Mouse (Mus musculus) left cerebral cortex, postnatal 14 days (tissue): ENCODE data around the gene Eng. TPM values are rescaled to one million over a fixed set of nuclear protein-coding genes. Genes with fewer than 3 reads are reported as not detected.

Experiments used
- DNase-seq, 2 experiments: peaks; one replicate each; pipeline ENCODE4 v3.0.0; 2021 to 2022; ENCODE audit warnings: low spot score in 2 of 2, mixed read lengths in 1 of 2
- intact Hi-C: fragments of 180-260 bp; cut with DNase I; formaldehyde crosslinking; loops from one replicate; pipeline ENCODE4 v1.15.1; 2025
- long read RNA-seq, 2 experiments: library from polyadenylated mRNA; stranded (forward); transcript quantifications; one replicate each; pipeline ENCODE4 v2.0.0; 2021
- total RNA-seq, 2 experiments: library from RNA; stranded (reverse); gene quantifications; 2 replicates each; pipeline ENCODE4 v1.2.3; 2021

Eng gene
- 10 to 100 TPM; 30.7 to 34.5 TPM for total RNA-seq
- long read RNA-seq, experiment 1, transcript Eng-205 (15 exons, 3,403 nt): minor isoform, 9 of 48 reads
- long read RNA-seq, experiment 1, transcript Eng-201 (15 exons, 3,422 nt): major isoform, 27 of 48 reads
- long read RNA-seq, experiment 1, partial matches to known transcripts: 11 of 48 reads
- long read RNA-seq, experiment 1, other reads (novel, unspliced or antisense): 1 of 48 reads
- long read RNA-seq, experiment 2, transcript Eng-201 (15 exons, 3,422 nt): major isoform, 38 of 57 reads
- long read RNA-seq, experiment 2, transcript Eng-205 (15 exons, 3,403 nt): minor isoform, 10 of 57 reads
- long read RNA-seq, experiment 2, partial matches to known transcripts: 8 of 57 reads
- long read RNA-seq, experiment 2, other reads (novel, unspliced or antisense): 1 of 57 reads

GRCm38 (mm10) chr2:32646379-32647056 lies at the start of gene Eng:
Eng (plus strand) TSS chr2:32646595.
- intact Hi-C loops: no loop called here
- no peak for DNase-seq

DNA sequence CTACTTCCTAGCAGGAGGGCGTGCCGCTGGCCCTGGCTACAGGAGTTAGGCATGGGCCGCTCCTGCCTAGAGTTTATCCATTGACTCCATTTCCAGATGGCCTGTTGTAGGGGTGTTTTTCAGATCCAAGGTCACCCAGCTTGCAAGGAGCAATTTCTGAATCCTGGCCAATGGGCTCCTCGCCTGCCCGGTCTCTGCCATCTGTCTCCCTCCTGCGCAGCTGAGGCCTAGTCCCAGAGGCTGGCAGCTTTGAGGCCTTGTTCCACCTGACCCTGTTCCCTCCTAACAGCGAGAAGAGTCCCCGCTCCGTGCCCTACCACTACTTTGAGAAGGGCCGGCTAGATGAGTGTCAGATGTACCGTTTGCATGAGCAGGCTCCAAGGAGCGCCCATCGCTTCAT lies 49.7 kb upstream of the Eng start:
- intact Hi-C loops: no loop called here
- DNase-seq: no peak

DNA sequence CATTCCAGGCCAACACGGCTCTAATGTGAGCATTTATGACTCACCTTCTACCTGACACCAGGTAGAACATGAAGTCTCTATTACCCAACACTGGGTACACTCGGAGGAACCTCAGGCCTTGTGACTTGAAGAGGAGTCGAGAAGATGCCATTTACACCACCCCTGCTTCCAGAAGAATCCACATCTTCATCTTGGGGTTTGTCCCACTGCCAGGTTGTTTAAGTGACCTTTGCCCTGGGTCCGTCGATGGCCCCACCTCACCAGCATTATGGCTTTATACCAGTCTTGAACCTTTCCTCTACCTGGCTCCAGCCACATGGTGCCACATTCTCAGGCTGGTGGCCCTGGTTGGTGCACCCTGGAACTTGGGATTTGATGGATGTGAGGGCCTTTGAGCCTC lies 49.1 kb upstream of the Eng start:
- no peak for DNase-seq
- intact Hi-C loops: no loop called here

DNA sequence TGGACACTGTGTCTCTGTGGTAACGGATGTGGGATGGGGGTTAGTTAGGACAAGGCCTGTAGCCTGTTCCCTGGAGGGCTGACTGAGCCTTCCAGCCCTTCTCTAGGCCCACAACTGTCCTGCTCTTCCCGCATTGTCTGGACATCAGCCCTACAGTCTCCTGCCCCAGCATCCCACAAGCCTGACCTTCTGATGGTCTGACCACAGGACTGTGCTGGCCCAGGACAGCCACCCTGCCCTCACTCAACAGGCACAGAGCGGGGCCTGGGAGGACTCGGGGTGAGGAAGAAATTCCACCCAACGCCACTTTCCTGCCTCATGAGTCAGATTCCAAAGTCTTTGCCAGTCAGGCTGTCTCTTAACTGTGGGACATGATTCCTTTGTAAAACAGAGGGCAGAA lies 48.7 kb upstream of the Eng start:
- no peak for DNase-seq
- intact Hi-C loops: no loop called here

GRCm38 (mm10) chr2:32598506-32598905 lies 47.9 kb upstream of the Eng start:
- no peak for DNase-seq

DNA sequence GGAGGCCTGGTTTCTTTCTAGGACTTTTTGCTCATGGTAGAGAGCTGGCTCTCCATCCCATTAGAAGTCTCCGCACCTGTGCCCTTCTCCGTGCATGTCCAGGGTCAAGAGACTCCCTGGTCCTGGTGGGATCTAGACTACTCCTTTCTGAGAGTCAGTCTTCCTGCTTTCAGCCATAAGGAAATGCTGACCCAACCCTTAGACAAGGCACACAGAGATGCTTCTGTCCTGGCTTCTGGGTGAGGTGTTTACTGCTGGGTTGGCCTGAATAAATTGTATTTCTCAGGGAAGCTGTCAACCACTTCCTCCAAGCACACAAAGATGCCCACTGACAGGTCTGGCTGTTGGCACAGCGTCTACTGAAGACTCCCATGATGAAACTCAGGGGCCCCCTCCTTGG lies 47.0 kb upstream of the Eng start, which contains the start of gene St6galnac6:
Gene St6galnac6 (plus strand): TSS at position 301 of the 400 bp plus-strand sequence.
- intact Hi-C loops: no loop called here
- DNase-seq: no peak

More at GRCm38 (mm10) chr2:32598506-32598905, 47.9 kb upstream of the Eng start:
- intact Hi-C loops: no loop called here

DNA sequence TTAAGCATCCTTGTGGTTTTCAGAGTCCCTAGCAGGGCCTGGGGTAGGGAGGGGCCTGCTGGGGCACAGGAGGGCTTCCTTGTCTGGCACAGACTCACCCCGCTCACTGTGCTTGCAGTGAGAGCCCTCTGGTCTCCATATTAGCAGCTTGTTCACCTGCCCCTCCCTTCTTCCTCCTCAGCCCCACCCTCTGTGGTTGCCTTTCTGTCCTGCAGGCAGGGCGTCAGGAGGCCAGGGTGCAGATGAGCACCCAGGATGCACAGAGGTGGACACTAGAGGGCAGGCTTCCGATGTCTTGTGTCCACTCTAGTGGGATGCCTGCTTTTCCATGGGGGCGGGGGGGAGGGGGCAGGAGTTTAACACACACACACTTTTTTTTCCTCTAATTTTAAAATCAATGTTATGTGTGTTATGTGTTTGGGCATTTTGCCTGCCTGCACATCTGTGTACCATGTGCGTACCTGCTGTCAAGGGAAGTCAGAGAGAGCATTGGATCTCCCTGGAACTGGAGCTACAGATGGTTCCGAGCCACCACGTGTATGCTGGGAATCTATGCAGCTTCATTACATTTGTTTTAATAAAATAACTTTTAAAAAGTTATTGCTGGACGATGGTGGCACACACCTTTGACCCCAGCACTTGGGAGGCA lies 44.9 kb upstream of the Eng start:
- intact Hi-C loops: loop anchor here (2.0 kb wide), 1 partner anchor 15 kb away; the partner anchor contains the start of gene St6galnac4
- DNase-seq: no peak

- DNase-seq: peak; percentile 93 to 94
- intact Hi-C loops: loop anchor here (2.0 kb wide), 1 partner anchor 16 kb away; the partner anchor contains the start of gene St6galnac4
These were observed 43.8 kb upstream of the Eng start for GRCm38 (mm10) chr2:32602600-32603054.

GRCm38 (mm10) chr2:32604631-32605030 lies 41.8 kb upstream of the Eng start:
- intact Hi-C loops: no loop called here
- DNase-seq: no peak

DNA sequence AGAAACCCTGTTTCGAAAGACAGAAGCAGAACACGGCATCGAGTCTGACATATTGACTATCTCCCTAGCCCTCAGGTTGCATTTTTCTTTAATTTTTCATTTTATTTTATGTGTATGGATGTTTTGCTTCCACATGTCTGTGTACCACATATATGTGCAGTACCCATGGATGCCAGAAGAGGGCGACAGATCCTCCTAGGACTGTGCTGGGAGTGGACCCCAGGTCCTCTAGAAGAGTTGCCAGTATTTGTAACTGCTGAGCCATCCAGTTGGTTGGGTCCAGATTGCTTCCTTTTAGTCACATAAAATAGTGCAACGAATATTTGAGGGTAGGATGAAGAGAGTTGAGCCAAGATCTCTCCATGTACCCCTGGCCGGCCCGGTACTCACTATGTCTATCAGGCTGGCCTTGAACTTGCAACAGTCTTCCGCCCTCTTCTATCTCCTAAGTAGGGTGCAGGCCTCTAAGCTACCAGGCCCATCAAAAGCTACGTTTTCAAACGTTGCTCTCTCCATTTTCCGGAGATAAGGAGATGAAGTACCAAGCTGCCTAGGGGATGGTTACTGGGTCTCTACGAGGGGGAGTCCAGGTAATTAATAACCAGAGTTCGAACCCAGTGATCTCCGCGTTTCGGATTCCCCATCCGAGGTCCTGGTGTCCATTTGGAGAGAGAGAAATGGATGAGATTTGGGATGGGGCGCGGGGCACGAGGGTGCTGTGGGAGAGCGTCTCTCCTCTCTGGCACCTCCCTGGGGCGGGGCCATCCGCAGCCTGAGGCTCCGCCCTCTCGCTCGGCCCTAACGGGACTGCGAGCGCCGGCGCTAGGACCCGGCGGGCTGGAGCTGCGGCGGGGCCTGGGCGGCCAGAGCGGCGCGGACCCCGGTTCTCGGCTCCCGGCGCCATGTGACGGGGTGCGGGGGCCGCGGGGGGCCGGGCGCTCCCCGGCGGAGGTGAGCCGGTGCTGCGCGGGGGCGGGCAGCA lies 39.9 kb upstream of the Eng start:
- DNase-seq: peak; percentile 83 to 88

GRCm38 (mm10) chr2:32607262-32607947 lies 39.0 kb upstream of the Eng start:
- peak in 1 of 2 experiments; percentile 53 for DNase-seq
- intact Hi-C loops: no loop called here

More for the DNA sequence above, 39.9 kb upstream of the Eng start:
- intact Hi-C loops: no loop called here

GRCm38 (mm10) chr2:32608141-32608777 lies 38.1 kb upstream of the Eng start:
- DNase-seq: peak in 1 of 2 experiments; percentile 58
- intact Hi-C loops: no loop called here

- intact Hi-C loops: no loop called here
- DNase-seq: no peak
These were observed 37.5 kb upstream of the Eng start for GRCm38 (mm10) chr2:32608778-32609435.

DNA sequence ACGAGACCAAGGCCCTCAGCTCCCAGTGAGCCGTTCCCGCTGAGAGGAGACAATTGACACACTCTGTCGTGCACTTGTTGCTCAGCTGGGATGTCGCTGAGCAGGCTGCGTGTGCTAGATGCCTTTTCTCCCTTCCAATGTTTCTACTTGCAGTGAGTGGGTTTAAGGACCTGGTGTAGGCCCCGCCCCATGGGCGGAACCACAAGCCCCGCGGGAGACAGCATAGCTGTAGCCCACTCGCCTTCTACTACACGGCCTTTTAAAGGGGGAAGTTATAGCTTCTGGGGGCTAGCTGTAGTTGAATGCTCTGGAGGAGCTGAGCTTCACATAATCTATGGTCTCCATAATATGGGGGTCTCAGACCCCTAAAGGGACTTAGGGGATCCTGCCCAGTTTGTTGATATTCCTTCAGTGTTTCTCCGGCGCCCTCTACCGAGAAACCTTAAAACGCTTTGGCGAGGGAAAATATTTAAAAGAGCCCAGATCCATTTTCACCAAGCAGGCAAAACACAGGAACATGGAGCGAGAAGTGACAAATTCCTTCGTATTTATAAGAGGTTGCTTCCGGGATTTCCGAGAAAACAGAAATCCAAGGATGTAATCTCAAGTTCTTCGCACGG lies 35.7 kb upstream of the Eng start:
- intact Hi-C loops: no loop called here
- peak; percentile 53 to 74 for DNase-seq

DNA sequence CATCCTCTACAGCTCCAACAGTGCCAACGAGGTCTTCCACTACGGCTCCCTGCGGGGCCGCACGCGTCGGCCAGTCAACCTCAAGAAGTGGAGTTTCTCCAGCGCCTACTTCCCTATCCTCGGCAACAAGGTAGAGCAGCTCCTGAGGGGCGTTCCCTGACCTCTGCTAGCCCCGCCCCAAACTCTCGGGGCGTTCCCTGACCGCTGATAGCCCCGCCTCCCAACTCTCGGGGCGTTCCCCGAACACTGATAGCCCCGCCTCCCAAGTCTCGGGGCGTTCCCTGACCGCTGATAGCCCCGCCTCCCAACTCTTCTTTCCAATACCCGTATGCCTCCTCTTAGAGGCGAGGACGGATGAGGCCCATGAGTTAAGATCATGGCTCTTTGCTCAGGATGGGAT lies 34.1 kb upstream of the Eng start:
- intact Hi-C loops: no loop called here
- no peak for DNase-seq

DNA sequence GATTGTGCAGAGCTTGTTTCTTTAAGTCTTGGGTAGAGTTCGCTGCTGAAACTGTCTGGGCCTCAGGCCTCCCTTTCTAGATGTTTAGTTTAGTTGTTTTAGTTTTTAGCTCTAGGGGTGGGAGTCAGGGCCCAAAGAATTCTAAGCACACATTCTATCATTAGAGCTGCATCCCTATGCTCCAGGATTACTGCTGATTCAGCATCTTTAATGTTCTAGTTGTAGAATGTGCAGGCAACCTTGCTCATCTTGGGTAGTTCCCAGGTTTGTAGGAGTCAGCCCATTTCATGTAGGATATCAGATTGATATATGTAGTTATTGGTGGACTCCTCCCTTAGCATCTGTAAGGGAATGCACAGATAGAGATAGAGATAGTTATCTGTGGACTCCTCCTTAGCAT lies 29.3 kb upstream of the Eng start:
- intact Hi-C loops: no loop called here
- no peak for DNase-seq

- intact Hi-C loops: no loop called here
These were observed 28.8 kb upstream of the Eng start for GRCm38 (mm10) chr2:32617601-32618000.

More at GRCm38 (mm10) chr2:32617601-32618000, 28.8 kb upstream of the Eng start:
- peak in 1 of 2 experiments; percentile 35 for DNase-seq
